Mouse (Mus musculus): ENCODE measurements around the gene Olfr1199. TPM values are rescaled to one million over a fixed set of nuclear protein-coding genes. Genes with fewer than 3 reads are reported as not detected.

Gene Olfr1199
- total RNA-seq (2021): not detected

GRCm38 (mm10) chr2:88760369-88760768, at the start of gene Olfr1199:
TSS of gene Olfr1199 (minus strand) at chr2:88760469.
- intact Hi-C loops (cut with DNase I): no loop called here
- DNase-seq (ENCODE audit: extremely low spot score in 1 of 2, low spot score in 2 of 2): no peak

GRCm38 (mm10) chr2:88792736-88793135, 32.5 kb upstream of the Olfr1199 start, which contains the start of gene Olfr1201:
TSS of gene Olfr1201 (plus strand) at chr2:88793036.
- intact Hi-C loops (cut with DNase I): no loop called here
- DNase-seq (ENCODE audit: extremely low spot score in 1 of 2, low spot score in 2 of 2): no peak

- intact Hi-C loops (cut with DNase I): no loop called here
- no peak for DNase-seq (ENCODE audit: extremely low spot score in 1 of 2, low spot score in 2 of 2)
Observed at GRCm38 (mm10) chr2:88770388-88770787, 10.1 kb upstream of the Olfr1199 start, which contains the start of gene Olfr1200. TSS of gene Olfr1200 (minus strand) at chr2:88770488.

- intact Hi-C loops (cut with DNase I): no loop called here
- DNase-seq (ENCODE audit: extremely low spot score in 1 of 2, low spot score in 2 of 2): no peak
Observed at GRCm38 (mm10) chr2:88751270-88751669, 9.0 kb downstream of the Olfr1199 start, which contains the start of gene Olfr1198. TSS of gene Olfr1198 (minus strand) at chr2:88751370.

- intact Hi-C loops (cut with DNase I): no loop called here
- no peak for DNase-seq (ENCODE audit: extremely low spot score in 1 of 2, low spot score in 2 of 2)
Observed at GRCm38 (mm10) chr2:88743379-88743778, 16.9 kb downstream of the Olfr1199 start.

- no peak for DNase-seq (ENCODE audit: extremely low spot score in 1 of 2, low spot score in 2 of 2)
- intact Hi-C loops (cut with DNase I): no loop called here
Observed at GRCm38 (mm10) chr2:88732266-88732665, 28.0 kb downstream of the Olfr1199 start, which contains the start of gene Olfr1197. TSS of gene Olfr1197 (minus strand) at chr2:88732366.

- intact Hi-C loops (cut with DNase I): no loop called here
- DNase-seq (ENCODE audit: extremely low spot score in 1 of 2, low spot score in 2 of 2): no peak
Observed at GRCm38 (mm10) chr2:88704497-88704896, 55.8 kb downstream of the Olfr1199 start, which contains the start of gene Olfr1196. TSS of gene Olfr1196 (minus strand) at chr2:88704597.

Other genes with a start within 250 kb of the Olfr1199 start
- not detected for gene Olfr1186, start 241.9 kb downstream of the Olfr1199 start, total RNA-seq (2021)
- not detected for gene Olfr1188, start 203.5 kb downstream of the Olfr1199 start, total RNA-seq (2021)
- gene Olfr1189, start 174.0 kb downstream of the Olfr1199 start, total RNA-seq (2021): not detected
- gene Olfr1191-ps1, start 119.9 kb downstream of the Olfr1199 start, total RNA-seq (2021): under 1 TPM in 1 of 2 experiments, not detected in 1; 0.06 TPM
- gene Olfr1192-ps1, start 112.0 kb downstream of the Olfr1199 start, total RNA-seq (2021): not detected
- gene Olfr1193, start 84.8 kb downstream of the Olfr1199 start, total RNA-seq (2021): not detected
- gene Olfr1195, start 71.3 kb downstream of the Olfr1199 start, total RNA-seq (2021): not detected
- gene Olfr1196, start 55.9 kb downstream of the Olfr1199 start, total RNA-seq (2021): not detected
- not detected for gene Olfr1197, start 28.1 kb downstream of the Olfr1199 start, total RNA-seq (2021)
- not detected for gene Olfr1198, start 9.1 kb downstream of the Olfr1199 start, total RNA-seq (2021)
- gene Olfr1200, start 10.0 kb upstream of the Olfr1199 start, total RNA-seq (2021): not detected
- gene Olfr1201, start 32.6 kb upstream of the Olfr1199 start, total RNA-seq (2021): not detected
- gene Olfr1202, start 54.0 kb upstream of the Olfr1199 start, total RNA-seq (2021): not detected
- gene Olfr1205, start 69.3 kb upstream of the Olfr1199 start, total RNA-seq (2021): not detected
- not detected for gene Olfr1204, start 88.8 kb upstream of the Olfr1199 start, total RNA-seq (2021)
- not detected for gene Olfr1206, start 102.8 kb upstream of the Olfr1199 start, total RNA-seq (2021)
- gene Olfr1208, start 141.8 kb upstream of the Olfr1199 start, total RNA-seq (2021): not detected
- not detected for gene Olfr1209, start 154.7 kb upstream of the Olfr1199 start, total RNA-seq (2021)
- gene Olfr1211, start 177.6 kb upstream of the Olfr1199 start, total RNA-seq (2021): not detected
- not detected for gene Olfr1212, start 193.5 kb upstream of the Olfr1199 start, total RNA-seq (2021)
- not detected for gene Gm13762, start 219.8 kb upstream of the Olfr1199 start, total RNA-seq (2021)
- gene Olfr1214, start 232.2 kb upstream of the Olfr1199 start, total RNA-seq (2021): not detected
- not detected for gene Olfr1215, start 246.5 kb upstream of the Olfr1199 start, total RNA-seq (2021)

Measured in left cerebral cortex, postnatal 10 days (tissue).